Mouse (Mus musculus) midbrain, postnatal 0 days (tissue): ENCODE measurements around the gene Tyrobp. TPM values are rescaled to one million over a fixed set of nuclear protein-coding genes. Genes with fewer than 3 reads are reported as not detected.

Experiments
- ATAC-seq: fragments of 200-750 bp; cut with Nextera tagmentation; 2 replicates; pipeline ENCODE4 v1.8.0; 2017; ENCODE audit warnings: moderate number of reproducible peaks, mild to moderate bottlenecking, moderate TSS enrichment, moderate library complexity; ENCODE audit not compliant: low FRiP score
- DNase-seq: peaks from one replicate; pipeline ENCODE4 v3.0.0-alpha.2; 2015; ENCODE audit warnings: low spot score
- H3K27ac ChIP-seq: fragments of 300-500 bp; sonication (generic); 2 replicates; pipeline ENCODE4 v1.5.1; 2014; ENCODE audit warnings: low read depth, mild to moderate bottlenecking, low read length, mixed read lengths
- H3K27me3 ChIP-seq: fragments of 300-500 bp; sonication (generic); 2 replicates; pipeline ENCODE4 v1.6.1; 2014; ENCODE audit warnings: low read length, control low read depth, mixed read lengths; ENCODE audit not compliant: insufficient read depth
- H3K36me3 ChIP-seq: fragments of 300-500 bp; sonication (generic); 2 replicates; pipeline ENCODE4 v1.6.1; 2014; ENCODE audit warnings: low read length, control low read depth, mixed read lengths; ENCODE audit not compliant: insufficient read depth
- H3K4me1 ChIP-seq: fragments of 300-500 bp; sonication (generic); 2 replicates; pipeline ENCODE4 v1.6.1; 2014; ENCODE audit warnings: mild to moderate bottlenecking, control low read depth, antibody characterized with exemption, low read length, mixed read lengths; ENCODE audit not compliant: insufficient read depth
- H3K4me2 ChIP-seq: fragments of 300-500 bp; sonication (generic); 2 replicates; pipeline ENCODE4 v1.6.1; 2014; ENCODE audit warnings: low read depth, mild to moderate bottlenecking, low read length, mixed read lengths; ENCODE audit not compliant: poor library complexity, severe bottlenecking
- H3K4me3 ChIP-seq: fragments of 300-500 bp; sonication (generic); 2 replicates; pipeline ENCODE4 v1.5.1; 2014; ENCODE audit warnings: low read depth, mild to moderate bottlenecking, low read length, moderate library complexity
- H3K9ac ChIP-seq: fragments of 300-500 bp; sonication (generic); replicated peaks from 2 replicates; pipeline ENCODE4 v1.6.1; 2014; ENCODE audit warnings: mild to moderate bottlenecking, low read length, moderate library complexity, mixed read lengths; ENCODE audit not compliant: poor library complexity, severe bottlenecking
- H3K9me3 ChIP-seq: fragments of 300-500 bp; sonication (generic); 2 replicates; pipeline ENCODE4 v1.6.1; 2016; ENCODE audit warnings: low read length, control low read depth
- CTCF ChIP-seq: IDR thresholded peaks from 2 replicates; pipeline ENCODE4 v1.5.1; 2016; ENCODE audit warnings: antibody characterized with exemption, mild to moderate bottlenecking
- WGBS: fragments of 180-500 bp; shearing (Covaris S2); extraction: QIAGEN DNeasy Blood & Tissue Kit; methylation state at CpG from one replicate; pipeline ENCODE4 v1.1.7; 2014; 5-methylcytosine and 5-hydroxymethylcytosine counted together
- polyA plus RNA-seq: library from polyadenylated mRNA; unstranded; fragments of >200 nt; fragmentation: Nextera tagmentation; extraction: Ambion mirVana; gene quantifications from 2 replicates; pipeline ENCODE4 v1.2.1, GENCODE M21; 2015
- total RNA-seq: library from RNA; depleted of rRNA; stranded (reverse); fragments of >200 nt; gene quantifications from 2 replicates; pipeline ENCODE4 v1.2.3, GENCODE M21; 2014; rRNA removed

Tyrobp gene
- total and polyA plus RNA-seq, 2 experiments from 2014 or later, result 23.5 to 43.7 TPM

- peaks cover 8% of the 10 kb centered on the region; the same call in 1 of the 2 replicates for H3K4me1 ChIP-seq
- DNase-seq (peak; percentile 73), ATAC-seq (peak; percentile 44; the same call in 1 of the 2 replicates)
- H3K4me3 ChIP-seq, result peak within 1 kb of the TSS; percentile 29
- no peaks in the 10 kb centered on the region for H3K9me3 ChIP-seq
- peak within 1 kb of the TSS; percentile 59 for H3K4me2 ChIP-seq
- no peaks in the 10 kb centered on the region for H3K36me3 ChIP-seq
- peaks cover 66% of the 10 kb centered on the region for H3K27me3 ChIP-seq
- no peak for TF ChIP-seq CTCF
- 0 out of 2 replicates have a peak within 1 kb of the TSS, but pooled peaks have one; percentile 5 for H3K9ac ChIP-seq
- WGBS, result under 1% methylated on average over 16 of the region's 16 CpGs
- no peak within 1 kb of the TSS for H3K27ac ChIP-seq
These were observed 44.2 kb downstream of the Tyrobp start, which contains the start of the genes Kirrel2 and Nphs1 for GRCm38 (mm10) chr7:30457629-30458330. TSS of gene Kirrel2 (minus strand) at chr7:30457690. TSS of gene Nphs1 (plus strand) at chr7:30458315.

GRCm38 (mm10) chr7:30459484-30459883 lies 45.9 kb downstream of the Tyrobp start:
- Histone ChIP-seq H3K9me3 (no peaks in the 10 kb centered on the region), H3K4me3 (no peak overlapping the region), H3K27me3 (peaks cover 52% of the 10 kb centered on the region), H3K27ac (no peak overlapping the region), H3K9ac (no peak overlapping the region), H3K36me3 (no peaks in the 10 kb centered on the region), H3K4me2 (no peak overlapping the region), H3K4me1 (peaks cover 3% of the 10 kb centered on the region; the same call in 1 of the 2 replicates)
- 33% methylated on average over 6 of the region's 6 CpGs for WGBS
- ATAC-seq (no peak), DNase-seq (no peak)
- no peak for TF ChIP-seq CTCF

- peaks cover 56% of the 10 kb centered on the region for H3K27me3 ChIP-seq
- 21% methylated on average over 7 of the region's 7 CpGs for WGBS
These were observed 50.0 kb downstream of the Tyrobp start for GRCm38 (mm10) chr7:30463568-30463967.

GRCm38 (mm10) chr7:30463996-30464395 lies 50.4 kb downstream of the Tyrobp start:
- H3K4me2 ChIP-seq, result no peak overlapping the region
- H3K36me3 ChIP-seq, result no peaks in the 10 kb centered on the region
- H3K27me3 ChIP-seq, result peaks cover 56% of the 10 kb centered on the region
- 0 out of 2 replicates have a peak, but pooled peaks cover 3% of the 10 kb centered on the region for H3K4me1 ChIP-seq
- ATAC-seq (no peak), DNase-seq (no peak)
- H3K9ac ChIP-seq, result no peak overlapping the region
- no peak for TF ChIP-seq CTCF
- H3K9me3 ChIP-seq, result no peaks in the 10 kb centered on the region
- H3K4me3 ChIP-seq, result no peak overlapping the region
- 11% methylated on average over 4 of the region's 4 CpGs for WGBS
- no peak overlapping the region for H3K27ac ChIP-seq

More at GRCm38 (mm10) chr7:30463568-30463967, 50.0 kb downstream of the Tyrobp start:
- TF ChIP-seq CTCF, result no peak
- ATAC-seq (no peak), DNase-seq (no peak)
- Histone ChIP-seq H3K27ac (no peak overlapping the region), H3K4me1 (0 out of 2 replicates have a peak, but pooled peaks cover 3% of the 10 kb centered on the region), H3K4me3 (no peak overlapping the region), H3K4me2 (no peak overlapping the region), H3K36me3 (no peaks in the 10 kb centered on the region), H3K9me3 (no peaks in the 10 kb centered on the region), H3K9ac (no peak overlapping the region)

GRCm38 (mm10) chr7:30464816-30465300 lies 51.3 kb downstream of the Tyrobp start:
- Histone ChIP-seq H3K4me2 (no peak overlapping the region), H3K9ac (no peak overlapping the region), H3K36me3 (no peaks in the 10 kb centered on the region), H3K27me3 (peaks cover 56% of the 10 kb centered on the region), H3K9me3 (no peaks in the 10 kb centered on the region), H3K4me3 (no peak overlapping the region), H3K27ac (no peak overlapping the region), H3K4me1 (0 out of 2 replicates have a peak, but pooled peaks cover 3% of the 10 kb centered on the region)
- no peak for TF ChIP-seq CTCF
- no peak for ATAC-seq
- no peak for DNase-seq
- WGBS, result 21% methylated on average over 6 of the region's 6 CpGs

Other genes starting within 250 kb of the Tyrobp start
Only the 30 nearest of the 34 such genes appear.
- 201 and 272 TPM in 2 replicates for gene Capns1, start 214.9 kb upstream of the Tyrobp start, total RNA-seq
- gene Capns1, start 214.9 kb upstream of the Tyrobp start, polyA plus RNA-seq, result 58.0 and 62.4 TPM in 2 replicates
- 93.3 and 126 TPM in 2 replicates for gene Polr2i, start 181.8 kb upstream of the Tyrobp start, total RNA-seq
- gene Polr2i, start 181.8 kb upstream of the Tyrobp start, polyA plus RNA-seq, result 190 and 196 TPM in 2 replicates
- gene Tbcb, start 181.5 kb upstream of the Tyrobp start, total RNA-seq, result 127 and 149 TPM in 2 replicates
- gene Tbcb, start 181.5 kb upstream of the Tyrobp start, polyA plus RNA-seq, result 483 and 527 TPM in 2 replicates
- gene Ovol3, start 178.0 kb upstream of the Tyrobp start, total RNA-seq, result not detected in 2 replicates
- gene Ovol3, start 178.0 kb upstream of the Tyrobp start, polyA plus RNA-seq, result not detected in 2 replicates
- 0.71 TPM in 1 of 2 replicates, not detected in the other for gene Thap8, start 133.7 kb upstream of the Tyrobp start, total RNA-seq
- 0.38 and 0.57 TPM in 2 replicates for gene Thap8, start 133.7 kb upstream of the Tyrobp start, polyA plus RNA-seq
- gene Wdr62, start 133.3 kb upstream of the Tyrobp start, total RNA-seq, result 1.7 and 24.3 TPM in 2 replicates
- gene Wdr62, start 133.3 kb upstream of the Tyrobp start, polyA plus RNA-seq, result 3.3 and 4.1 TPM in 2 replicates
- gene Clip3, start 122.0 kb upstream of the Tyrobp start, total RNA-seq, result 140 and 197 TPM in 2 replicates
- 144 and 155 TPM in 2 replicates for gene Clip3, start 122.0 kb upstream of the Tyrobp start, polyA plus RNA-seq
- gene Alkbh6, start 105.0 kb upstream of the Tyrobp start, total RNA-seq, result 76.1 and 121 TPM in 2 replicates
- 129 and 140 TPM in 2 replicates for gene Alkbh6, start 105.0 kb upstream of the Tyrobp start, polyA plus RNA-seq
- 7.3 and 14.1 TPM in 2 replicates for gene Syne4, start 99.0 kb upstream of the Tyrobp start, total RNA-seq
- 11.7 and 13.6 TPM in 2 replicates for gene Syne4, start 99.0 kb upstream of the Tyrobp start, polyA plus RNA-seq
- 0.05 and 0.19 TPM in 2 replicates for gene E130208F15Rik, start 92.0 kb upstream of the Tyrobp start, total RNA-seq
- not detected in 2 replicates for gene E130208F15Rik, start 92.0 kb upstream of the Tyrobp start, polyA plus RNA-seq
- gene Sdhaf1, start 89.9 kb upstream of the Tyrobp start, total RNA-seq, result 11.5 and 14.7 TPM in 2 replicates
- 16.5 and 16.8 TPM in 2 replicates for gene Sdhaf1, start 89.9 kb upstream of the Tyrobp start, polyA plus RNA-seq
- gene Lrfn3, start 51.0 kb upstream of the Tyrobp start, total RNA-seq, result 44.8 and 47.5 TPM in 2 replicates
- 22.1 and 24.8 TPM in 2 replicates for gene Lrfn3, start 51.0 kb upstream of the Tyrobp start, polyA plus RNA-seq
- not detected in 2 replicates for gene Hcst, start 6.1 kb downstream of the Tyrobp start, total RNA-seq
- 0.54 and 0.76 TPM in 2 replicates for gene Hcst, start 6.1 kb downstream of the Tyrobp start, polyA plus RNA-seq
- gene Nfkbid, start 8.0 kb downstream of the Tyrobp start, total RNA-seq, result 2.1 and 2.2 TPM in 2 replicates
- gene Nfkbid, start 8.0 kb downstream of the Tyrobp start, polyA plus RNA-seq, result 2.2 and 2.8 TPM in 2 replicates
- 923 and 924 TPM in 2 replicates for gene Aplp1, start 31.8 kb downstream of the Tyrobp start, total RNA-seq
- gene Aplp1, start 31.8 kb downstream of the Tyrobp start, polyA plus RNA-seq, result 811 and 814 TPM in 2 replicates
- gene Kirrel2, start 43.9 kb downstream of the Tyrobp start, total RNA-seq, result 0.99 and 4.9 TPM in 2 replicates
- gene Kirrel2, start 43.9 kb downstream of the Tyrobp start, polyA plus RNA-seq, result 0.32 and 0.43 TPM in 2 replicates
- 0.33 TPM in 1 of 2 replicates, not detected in the other for gene Nphs1, start 44.6 kb downstream of the Tyrobp start, total RNA-seq
- 0.11 TPM in 1 of 2 replicates, not detected in the other for gene Nphs1, start 44.6 kb downstream of the Tyrobp start, polyA plus RNA-seq
- not detected in 2 replicates for gene Prodh2, start 79.9 kb downstream of the Tyrobp start, total RNA-seq
- gene Prodh2, start 79.9 kb downstream of the Tyrobp start, polyA plus RNA-seq, result not detected in 2 replicates
- gene Arhgap33, start 121.3 kb downstream of the Tyrobp start, total RNA-seq, result 67.0 and 68.2 TPM in 2 replicates
- 113 TPM in 2 replicates for gene Arhgap33, start 121.3 kb downstream of the Tyrobp start, polyA plus RNA-seq
- 5.9 and 6.2 TPM in 2 replicates for gene Hspb6, start 138.4 kb downstream of the Tyrobp start, total RNA-seq
- 13.4 and 13.5 TPM in 2 replicates for gene Hspb6, start 138.4 kb downstream of the Tyrobp start, polyA plus RNA-seq
- gene Proser3, start 138.5 kb downstream of the Tyrobp start, total RNA-seq, result 15.2 and 23.3 TPM in 2 replicates
- gene Proser3, start 138.5 kb downstream of the Tyrobp start, polyA plus RNA-seq, result 3.3 and 3.4 TPM in 2 replicates
- 15.7 and 32.0 TPM in 2 replicates for gene Lin37, start 146.1 kb downstream of the Tyrobp start, total RNA-seq
- 53.5 and 54.1 TPM in 2 replicates for gene Lin37, start 146.1 kb downstream of the Tyrobp start, polyA plus RNA-seq
- gene U2af1l4, start 149.5 kb downstream of the Tyrobp start, total RNA-seq, result 54.7 and 64.2 TPM in 2 replicates
- gene U2af1l4, start 149.5 kb downstream of the Tyrobp start, polyA plus RNA-seq, result 96.4 and 97.0 TPM in 2 replicates
- 6.0 and 8.4 TPM in 2 replicates for gene Gm49396, start 149.6 kb downstream of the Tyrobp start, total RNA-seq
- gene Gm49396, start 149.6 kb downstream of the Tyrobp start, polyA plus RNA-seq, result 4.9 and 7.2 TPM in 2 replicates
- 63.8 and 133 TPM in 2 replicates for gene Psenen, start 149.9 kb downstream of the Tyrobp start, total RNA-seq
- gene Psenen, start 149.9 kb downstream of the Tyrobp start, polyA plus RNA-seq, result 135 and 144 TPM in 2 replicates
- 0.99 and 1.9 TPM in 2 replicates for gene Igflr1, start 151.7 kb downstream of the Tyrobp start, total RNA-seq
- 3.1 and 5.6 TPM in 2 replicates for gene Igflr1, start 151.7 kb downstream of the Tyrobp start, polyA plus RNA-seq
- gene Kmt2b, start 175.0 kb downstream of the Tyrobp start, total RNA-seq, result 38.8 and 39.5 TPM in 2 replicates
- gene Kmt2b, start 175.0 kb downstream of the Tyrobp start, polyA plus RNA-seq, result 5.3 and 8.3 TPM in 2 replicates
- gene Zbtb32, start 185.1 kb downstream of the Tyrobp start, total RNA-seq, result not detected in 2 replicates
- gene Zbtb32, start 185.1 kb downstream of the Tyrobp start, polyA plus RNA-seq, result 0.22 and 0.39 TPM in 2 replicates
- 0.76 and 1.5 TPM in 2 replicates for gene Upk1a, start 199.1 kb downstream of the Tyrobp start, total RNA-seq
- gene Upk1a, start 199.1 kb downstream of the Tyrobp start, polyA plus RNA-seq, result 0.65 and 0.84 TPM in 2 replicates
- gene Cox6b1, start 212.4 kb downstream of the Tyrobp start, total RNA-seq, result 310 and 337 TPM in 2 replicates
- gene Cox6b1, start 212.4 kb downstream of the Tyrobp start, polyA plus RNA-seq, result 1,351 and 1,409 TPM in 2 replicates